Mouse (Mus musculus): ENCODE data around the gene Rgs3. TPM values are rescaled to one million over a fixed set of nuclear protein-coding genes. Genes with fewer than 3 reads are reported as not detected.

Rgs3 gene
- polyA plus RNA-seq, 1 experiment from 2014 or later, result 8.2 TPM

GRCm38 (mm10) chr4:62619232-62619964 lies 59.8 kb downstream of the Rgs3 start:
- TF ChIP-seq CTCF (IDR thresholded peaks at IDR 0.05), result no peak
- H3K27me3 ChIP-seq, result no peaks in the 10 kb centered on the region
- ChIA-PET CTCF (no interaction called here), POLR2A (no interaction called here)
- no peak for ATAC-seq
- in situ Hi-C loops (cut with MboI; ENCODE audit: low pct_unique_long_range_greater_than_20kb), result no loop called here
- DNase-seq (ENCODE audit: low read depth, low spot score), result no peak

- no peak for DNase-seq (ENCODE audit: low read depth, low spot score)
- CTCF ChIA-PET, result no interaction called here
- no peaks in the 10 kb centered on the region for H3K27me3 ChIP-seq
- TF ChIP-seq CTCF (IDR thresholded peaks at IDR 0.05), result no peak
- no peak for ATAC-seq
- in situ Hi-C loops (cut with MboI; ENCODE audit: low pct_unique_long_range_greater_than_20kb), result no loop called here
- POLR2A ChIA-PET, result no interaction called here
Observed at GRCm38 (mm10) chr4:62619965-62620244, 60.3 kb downstream of the Rgs3 start.

GRCm38 (mm10) chr4:62621151-62621550 lies 61.5 kb downstream of the Rgs3 start:
- ChIA-PET POLR2A (no interaction called here), CTCF (no interaction called here)
- ATAC-seq, result no peak
- TF ChIP-seq CTCF (IDR thresholded peaks at IDR 0.05), result no peak
- H3K27me3 ChIP-seq, result no peaks in the 10 kb centered on the region
- DNase-seq (ENCODE audit: low read depth, low spot score), result no peak
- in situ Hi-C loops (cut with MboI; ENCODE audit: low pct_unique_long_range_greater_than_20kb), result no loop called here

- CTCF ChIA-PET, result no interaction called here
- no peak for TF ChIP-seq CTCF (IDR thresholded peaks at IDR 0.05)
- no peak for DNase-seq (ENCODE audit: low read depth, low spot score)
- H3K27me3 ChIP-seq, result no peaks in the 10 kb centered on the region
- no peak for ATAC-seq
- in situ Hi-C loops (cut with MboI; ENCODE audit: low pct_unique_long_range_greater_than_20kb), result no loop called here
- POLR2A ChIA-PET, result no interaction called here
Observed at GRCm38 (mm10) chr4:62621880-62622675, 62.4 kb downstream of the Rgs3 start.

GRCm38 (mm10) chr4:62623251-62624015 lies 63.8 kb downstream of the Rgs3 start:
- no peak for DNase-seq (ENCODE audit: low read depth, low spot score)
- ChIA-PET POLR2A (no interaction called here), CTCF (no interaction called here)
- TF ChIP-seq CTCF (IDR thresholded peaks at IDR 0.05), result no peak
- H3K27me3 ChIP-seq, result no peaks in the 10 kb centered on the region
- in situ Hi-C loops (cut with MboI; ENCODE audit: low pct_unique_long_range_greater_than_20kb), result no loop called here
- no peak for ATAC-seq

- ChIA-PET POLR2A (interaction anchor here (0.6 kb wide), 1 partner anchor 838 kb away, joined by 4 read pairs; no protein-coding TSS in a partner anchor), CTCF (no interaction called here)
- no peaks in the 10 kb centered on the region for H3K27me3 ChIP-seq
- TF ChIP-seq CTCF (IDR thresholded peaks at IDR 0.05), result no peak
- DNase-seq (ENCODE audit: low read depth, low spot score) (no peak), ATAC-seq (no peak)
- in situ Hi-C loops (cut with MboI; ENCODE audit: low pct_unique_long_range_greater_than_20kb), result no loop called here
Observed at GRCm38 (mm10) chr4:62624679-62625450, 65.2 kb downstream of the Rgs3 start.

- ATAC-seq, result no peak
- in situ Hi-C loops (cut with MboI; ENCODE audit: low pct_unique_long_range_greater_than_20kb), result no loop called here
- no peak for DNase-seq (ENCODE audit: low read depth, low spot score)
- POLR2A ChIA-PET, result interaction anchor here (0.6 kb wide), 2 partner anchors 250 to 837 kb away, joined by 3 to 4 read pairs; no protein-coding TSS in a partner anchor
- no peak for TF ChIP-seq CTCF (IDR thresholded peaks at IDR 0.05)
- no peaks in the 10 kb centered on the region for H3K27me3 ChIP-seq
- CTCF ChIA-PET, result no interaction called here
Observed at GRCm38 (mm10) chr4:62625451-62626061, 65.9 kb downstream of the Rgs3 start.

GRCm38 (mm10) chr4:62626228-62627026 lies 66.8 kb downstream of the Rgs3 start:
- in situ Hi-C loops (cut with MboI; ENCODE audit: low pct_unique_long_range_greater_than_20kb), result no loop called here
- POLR2A ChIA-PET, result interaction anchor here (0.6 kb wide), 1 partner anchor 249 kb away, joined by 3 read pairs; no protein-coding TSS in a partner anchor

GRCm38 (mm10) chr4:62627331-62627730 lies 67.7 kb downstream of the Rgs3 start:
- DNase-seq (ENCODE audit: low read depth, low spot score), result no peak
- POLR2A ChIA-PET, result no interaction called here
- ATAC-seq, result no peak
- CTCF ChIA-PET, result no interaction called here
- in situ Hi-C loops (cut with MboI; ENCODE audit: low pct_unique_long_range_greater_than_20kb), result no loop called here
- H3K27me3 ChIP-seq, result no peaks in the 10 kb centered on the region
- TF ChIP-seq CTCF (IDR thresholded peaks at IDR 0.05), result no peak

More at GRCm38 (mm10) chr4:62626228-62627026, 66.8 kb downstream of the Rgs3 start:
- DNase-seq (ENCODE audit: low read depth, low spot score) (no peak), ATAC-seq (no peak)
- TF ChIP-seq CTCF (IDR thresholded peaks at IDR 0.05), result no peak
- CTCF ChIA-PET, result no interaction called here
- H3K27me3 ChIP-seq, result no peaks in the 10 kb centered on the region

All from Patski (cell line).